Mouse (Mus musculus): ENCODE results near the gene Rpl6.
"Not testable (repeated sequence)": the region's sequence is repeated elsewhere in the genome, so short reads cannot be mapped to it uniquely, and the experiment has no call there.

Rpl6 gene

DNA sequence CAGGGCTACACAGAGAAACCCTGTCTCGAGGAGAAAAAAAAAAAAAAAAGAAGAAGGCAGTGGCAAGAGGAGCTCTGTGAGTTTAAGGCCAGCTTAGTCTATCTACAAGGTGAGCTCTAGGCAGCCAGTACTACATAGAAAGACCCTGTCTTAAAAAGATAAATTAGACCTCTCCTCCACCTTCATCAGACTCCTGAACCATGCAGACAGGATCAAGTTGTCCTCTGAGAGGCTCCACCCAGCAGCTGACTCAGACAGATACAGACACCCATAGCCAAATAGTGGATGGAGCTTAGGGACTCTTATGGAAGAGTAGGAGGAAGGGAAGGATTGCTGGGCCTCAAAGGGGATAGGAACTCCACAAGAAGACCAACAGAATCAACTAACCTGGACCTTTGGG is 10.1 kb upstream of the Rpl6 start:
- DNase-seq (ENCODE audit: extremely low spot score, low read depth, low spot score), result no peak

DNA sequence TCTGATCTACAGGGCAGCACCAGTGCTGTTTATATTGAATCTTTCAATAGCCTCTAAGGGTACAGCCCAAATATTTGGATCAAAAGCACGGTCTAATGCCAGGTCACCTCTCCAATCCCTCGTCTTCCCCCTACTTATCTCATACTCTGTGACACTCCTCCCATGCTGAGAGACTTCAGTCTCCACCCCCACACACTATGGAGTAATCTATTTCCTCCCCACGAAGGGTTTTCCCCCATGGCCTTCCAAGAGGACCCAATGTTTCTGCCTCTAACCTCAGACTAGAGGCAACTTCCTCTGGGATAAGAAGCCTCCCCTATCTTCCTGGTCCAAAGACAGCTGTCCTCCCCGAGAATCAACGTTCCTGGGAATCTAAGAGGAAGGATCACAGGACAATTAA is 7.5 kb upstream of the Rpl6 start:
- DNase-seq (ENCODE audit: extremely low spot score, low read depth, low spot score), result no peak

DNA sequence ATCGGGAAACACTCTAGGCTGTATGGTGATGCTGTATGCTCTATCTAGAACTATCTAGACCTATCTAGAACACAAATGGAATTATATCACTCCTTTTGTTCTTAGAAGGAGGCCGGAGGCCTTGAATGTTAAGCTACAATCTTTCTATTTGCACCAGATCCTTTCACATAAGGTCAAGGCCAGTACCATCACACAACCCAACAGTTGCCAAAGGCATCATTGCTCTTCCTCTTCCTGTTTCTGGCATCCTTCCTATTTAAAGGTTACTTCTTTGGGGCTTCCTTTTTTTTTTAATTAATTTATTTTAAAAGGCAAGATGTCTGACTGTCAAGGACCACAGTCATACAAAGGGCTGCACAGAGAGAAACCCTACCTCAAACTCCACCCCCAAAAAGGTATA is 6.9 kb upstream of the Rpl6 start:
- no peak for DNase-seq (ENCODE audit: extremely low spot score, low read depth, low spot score)

DNA sequence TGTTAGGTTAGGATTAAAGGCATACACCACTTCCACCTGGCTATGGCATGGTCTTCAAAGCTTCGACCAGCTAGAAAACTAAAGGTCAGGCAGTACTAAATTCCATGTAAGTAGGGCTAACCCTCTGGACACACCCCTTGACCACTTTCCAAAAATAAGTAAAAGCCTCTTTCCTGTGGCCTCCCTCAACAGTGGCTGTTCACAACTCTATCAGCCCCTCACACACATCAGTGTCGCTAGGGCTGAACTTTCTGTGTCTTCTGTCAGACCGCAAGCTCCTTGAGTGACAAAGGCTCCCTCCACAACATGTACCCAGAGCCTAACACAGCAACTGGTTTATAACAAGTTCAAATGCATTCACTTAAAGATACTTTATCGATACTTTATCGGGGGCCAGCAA is 5.9 kb upstream of the Rpl6 start:
- no peak for DNase-seq (ENCODE audit: extremely low spot score, low read depth, low spot score)

DNA sequence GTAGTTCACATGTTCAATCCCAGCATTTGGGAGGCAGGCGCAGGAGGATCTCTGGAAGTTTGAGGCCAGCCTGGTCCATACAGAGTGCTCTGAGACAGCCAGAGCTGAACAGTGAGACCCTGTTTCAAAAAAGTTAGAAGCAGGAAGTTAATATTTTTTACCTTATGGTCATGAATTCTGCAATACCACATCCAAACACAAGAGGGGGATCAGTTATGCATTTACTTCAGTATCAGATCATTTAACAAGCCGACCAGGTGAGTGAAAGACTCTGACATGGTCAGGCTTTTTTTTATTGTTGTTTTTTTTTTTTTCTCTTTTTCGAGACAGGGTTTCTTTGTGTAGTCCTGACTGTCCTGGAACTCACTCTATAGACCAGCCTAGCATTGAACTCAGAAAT is 2.5 kb upstream of the Rpl6 start:
- DNase-seq (ENCODE audit: extremely low spot score, low read depth, low spot score), result peak; percentile 78

DNA sequence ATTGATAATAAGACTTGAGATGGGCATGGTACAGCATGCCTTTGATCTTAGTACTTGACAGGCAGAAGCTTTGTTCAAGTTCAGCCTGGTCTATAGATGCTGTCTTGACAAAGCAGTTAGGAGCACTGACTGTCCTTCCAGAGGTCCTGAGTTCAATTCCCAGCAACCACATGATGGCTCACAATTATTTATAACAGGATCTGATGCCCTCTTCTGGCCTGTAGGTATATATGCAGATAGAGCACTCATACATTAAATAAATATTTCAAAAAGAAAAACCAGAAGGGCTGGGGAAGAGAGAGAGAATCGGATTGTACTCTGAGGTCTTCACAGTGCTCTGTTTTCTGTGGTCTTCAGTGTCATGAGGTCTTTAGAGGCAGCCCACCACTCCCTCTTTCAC is 1.8 kb upstream of the Rpl6 start:
- DNase-seq (ENCODE audit: extremely low spot score, low read depth, low spot score), result no peak

DNA sequence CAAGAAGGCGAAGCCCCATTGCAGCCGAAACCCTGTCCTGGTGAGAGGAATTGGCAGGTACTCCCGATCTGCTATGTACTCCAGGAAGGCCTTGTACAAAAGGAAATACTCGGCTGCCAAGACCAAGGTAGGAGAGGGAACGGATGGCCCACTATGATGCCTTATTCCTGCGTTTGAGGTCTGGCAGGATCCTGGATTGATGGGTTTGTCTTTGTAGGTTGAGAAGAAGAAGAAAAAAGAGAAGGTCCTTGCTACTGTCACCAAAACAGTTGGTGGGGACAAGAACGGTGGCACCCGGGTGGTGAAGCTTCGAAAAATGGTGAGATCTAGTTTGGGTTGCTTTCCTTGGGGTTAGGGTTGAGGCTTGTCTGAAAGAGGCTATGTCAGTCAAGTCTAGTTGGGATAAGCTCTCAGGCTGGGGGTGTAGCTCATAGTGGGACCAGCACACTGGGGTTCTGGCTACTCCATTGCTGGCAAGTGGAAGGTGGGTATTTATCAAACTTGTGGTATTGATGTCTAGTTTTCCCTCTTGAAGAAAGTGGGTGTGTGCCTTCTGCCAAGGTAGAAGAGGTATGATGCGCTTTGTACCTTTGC is 1.4 kb downstream of the Rpl6 start:
- not testable (repeated sequence) for DNase-seq (ENCODE audit: extremely low spot score, low read depth, low spot score)

DNA sequence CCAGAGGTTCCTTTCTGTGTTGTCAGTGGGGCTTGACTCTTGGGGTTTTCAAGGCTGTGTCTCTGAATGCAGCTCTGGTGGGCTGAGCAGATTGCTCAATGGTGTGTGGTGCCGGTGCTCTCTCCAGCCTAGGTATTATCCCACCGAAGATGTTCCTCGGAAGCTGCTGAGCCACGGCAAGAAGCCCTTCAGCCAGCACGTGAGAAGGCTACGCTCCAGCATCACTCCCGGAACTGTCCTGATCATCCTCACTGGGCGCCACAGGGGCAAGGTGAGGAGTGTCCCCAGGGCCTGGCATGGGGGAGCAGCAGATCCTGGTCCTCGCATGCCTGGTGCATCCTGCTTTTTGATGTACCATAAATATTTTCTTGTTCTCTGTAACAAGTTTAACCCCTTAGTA is 2.3 kb downstream of the Rpl6 start:
- DNase-seq (ENCODE audit: extremely low spot score, low read depth, low spot score), result no peak

DNA sequence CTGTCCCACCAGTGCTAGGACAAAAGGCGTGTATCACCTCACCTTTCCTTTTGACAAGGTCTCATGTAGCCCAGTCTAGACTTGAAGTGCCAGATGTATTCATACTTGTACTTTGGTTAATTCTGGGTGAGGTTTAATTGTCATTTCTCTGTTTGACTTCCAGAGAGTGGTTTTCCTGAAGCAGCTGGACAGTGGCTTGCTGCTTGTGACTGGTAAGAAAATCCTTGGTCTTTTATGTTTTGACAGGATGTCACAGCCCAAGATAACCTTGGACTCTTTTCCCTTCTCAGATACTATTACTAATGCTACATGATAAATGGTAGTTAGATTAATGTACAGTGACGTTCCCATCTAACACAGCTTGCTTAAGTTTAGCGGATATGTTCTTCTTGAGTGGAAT is 2.7 kb downstream of the Rpl6 start:
- no peak for DNase-seq (ENCODE audit: extremely low spot score, low read depth, low spot score)

DNA sequence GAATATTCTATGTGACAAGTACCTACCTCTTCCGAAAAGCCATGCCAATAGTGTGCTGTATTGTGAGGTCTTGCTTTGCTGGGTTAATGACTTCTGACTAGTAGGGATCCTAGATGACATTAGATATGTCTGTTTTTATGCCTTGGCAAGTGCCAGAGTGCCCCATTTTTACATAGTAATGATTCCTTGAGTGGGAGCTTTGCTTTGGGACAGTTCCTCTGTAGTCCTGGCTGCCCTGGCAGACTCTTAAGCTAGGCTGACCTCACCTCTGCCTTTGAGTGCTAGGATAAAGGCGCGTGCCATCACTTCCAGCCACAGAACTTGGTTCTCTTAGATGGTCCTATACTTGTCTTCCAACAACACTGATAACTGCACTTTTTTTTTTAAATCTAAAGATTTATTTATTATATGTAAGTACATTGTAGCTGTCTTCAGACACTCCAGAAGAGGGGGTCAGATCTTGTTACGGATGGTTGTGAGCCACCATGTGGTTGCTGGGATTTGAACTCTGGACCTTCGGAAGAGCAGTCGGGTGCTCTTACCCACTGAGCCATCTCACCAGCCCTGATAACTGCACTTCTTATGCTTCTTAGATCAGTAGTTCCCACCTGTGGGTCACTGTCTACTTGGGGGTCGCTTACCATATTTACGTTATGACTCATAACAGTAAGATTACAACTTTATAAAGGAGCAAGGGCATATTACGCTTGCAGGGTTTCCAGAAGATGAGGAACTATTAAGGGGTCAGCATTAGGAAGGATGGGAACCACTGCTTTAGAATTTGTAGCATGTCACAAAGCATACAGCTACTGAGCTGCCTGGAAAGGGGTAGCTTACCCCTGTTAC is 5.7 kb downstream of the Rpl6 start:
- no peak for DNase-seq (ENCODE audit: extremely low spot score, low read depth, low spot score)

DNA sequence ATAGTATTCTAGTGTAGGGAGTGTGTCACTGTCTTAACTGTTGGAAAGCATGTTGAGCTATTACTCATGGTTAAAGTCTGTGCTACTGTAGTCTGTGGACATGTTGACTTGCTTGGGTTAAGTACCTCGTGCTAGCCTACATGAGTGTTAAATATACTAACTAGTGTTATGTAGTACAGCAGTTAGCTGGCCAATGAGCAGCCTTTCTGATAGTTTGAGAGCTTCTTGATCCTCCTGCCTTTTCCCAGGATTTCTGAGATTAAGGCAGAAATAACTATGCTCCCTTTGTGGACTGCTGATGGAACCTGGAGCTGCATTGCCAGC is 6.3 kb downstream of the Rpl6 start:
- no peak for DNase-seq (ENCODE audit: extremely low spot score, low read depth, low spot score)

DNA sequence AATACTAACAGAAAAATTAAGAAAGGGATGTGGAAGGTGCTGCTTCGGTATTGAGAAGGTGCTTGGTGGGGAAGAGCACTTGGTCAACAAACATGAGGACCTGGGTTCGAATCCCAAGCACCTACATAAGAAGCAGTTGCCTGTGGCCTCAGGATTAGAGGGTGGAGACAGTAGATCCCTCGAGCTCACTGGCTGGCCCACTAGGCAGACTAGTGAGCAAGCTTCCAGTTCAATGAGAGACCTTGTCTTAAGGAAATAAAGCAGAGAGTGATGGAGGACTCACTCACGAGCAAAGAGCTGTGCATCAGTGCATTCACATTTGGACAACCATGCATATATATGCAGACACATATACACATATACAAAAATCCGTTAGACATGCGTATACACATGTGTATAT is 7.8 kb downstream of the Rpl6 start:
- DNase-seq (ENCODE audit: extremely low spot score, low read depth, low spot score), result no peak

DNA sequence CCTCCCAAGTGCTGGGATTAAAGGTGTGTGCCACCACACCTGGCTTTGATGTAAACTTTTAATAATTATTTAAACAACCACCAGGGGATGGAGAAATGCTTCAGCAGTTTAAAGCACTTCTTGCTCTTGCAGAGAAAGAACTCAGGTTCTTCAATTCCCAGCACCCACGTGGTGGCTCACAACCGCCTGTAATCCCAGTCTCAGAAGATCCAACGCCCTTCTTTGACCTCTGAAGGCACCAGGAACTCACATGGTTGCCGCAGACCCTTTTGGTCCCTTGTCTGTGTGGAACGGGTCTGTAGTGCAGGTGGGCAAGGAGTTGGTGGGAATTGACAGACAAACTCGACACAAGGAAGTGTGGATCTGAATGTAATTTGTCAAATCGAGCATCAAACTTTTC is 10.4 kb downstream of the Rpl6 start:
- DNase-seq (ENCODE audit: extremely low spot score, low read depth, low spot score), result no peak

DNA sequence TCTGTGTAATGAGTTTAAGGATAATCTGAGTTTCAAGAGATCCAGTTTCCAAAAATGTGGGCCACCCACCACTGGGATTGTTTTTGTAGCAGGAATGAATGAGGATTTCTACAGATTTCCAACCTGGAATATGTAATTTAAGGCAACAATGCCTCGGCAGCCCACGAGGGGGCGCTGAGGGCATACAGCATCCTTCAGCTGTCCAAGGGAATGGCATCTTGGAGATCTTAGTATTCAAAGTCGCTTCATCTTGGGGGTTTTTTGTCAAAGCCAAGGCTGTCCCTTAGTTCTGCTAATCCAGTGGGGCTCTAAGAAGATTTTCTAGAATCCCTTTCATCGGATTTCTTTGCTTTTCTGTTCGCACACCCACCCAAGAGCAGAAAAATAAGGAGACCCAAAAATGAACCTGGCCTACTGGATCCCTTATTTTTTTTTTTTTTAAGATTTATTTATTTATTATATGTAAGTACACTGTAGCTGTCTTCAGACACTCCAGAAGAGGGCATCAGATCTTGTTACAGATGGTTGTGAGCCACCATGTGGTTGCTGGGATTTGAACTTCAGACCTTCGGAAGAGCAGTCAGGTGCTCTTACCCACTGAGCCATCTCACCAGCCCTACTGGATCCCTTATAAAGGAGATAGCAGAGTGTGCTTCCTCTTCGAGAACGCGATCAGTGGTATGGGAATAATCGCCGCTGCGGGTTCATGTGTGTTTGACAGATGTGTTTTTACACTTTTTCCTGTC is 11.3 kb downstream of the Rpl6 start:
- peak; percentile 35 for DNase-seq (ENCODE audit: extremely low spot score, low read depth, low spot score)

DNA sequence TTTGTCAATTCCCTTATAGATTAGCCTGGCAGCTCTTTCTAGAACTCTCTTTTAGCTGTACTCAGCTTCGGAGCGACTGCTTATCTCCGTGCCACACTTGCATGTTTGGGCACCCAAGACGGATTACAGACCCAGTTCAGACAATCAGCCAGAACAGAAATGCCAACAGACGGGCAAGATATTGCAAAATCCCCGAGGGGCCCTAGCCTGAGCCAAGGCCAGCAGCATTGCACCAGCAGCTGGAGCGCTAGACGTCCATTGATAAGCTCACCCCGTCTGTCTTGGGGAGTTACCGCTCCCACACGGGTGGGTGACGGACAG is 11.8 kb downstream of the Rpl6 start:
- no peak for DNase-seq (ENCODE audit: extremely low spot score, low read depth, low spot score)

DNA sequence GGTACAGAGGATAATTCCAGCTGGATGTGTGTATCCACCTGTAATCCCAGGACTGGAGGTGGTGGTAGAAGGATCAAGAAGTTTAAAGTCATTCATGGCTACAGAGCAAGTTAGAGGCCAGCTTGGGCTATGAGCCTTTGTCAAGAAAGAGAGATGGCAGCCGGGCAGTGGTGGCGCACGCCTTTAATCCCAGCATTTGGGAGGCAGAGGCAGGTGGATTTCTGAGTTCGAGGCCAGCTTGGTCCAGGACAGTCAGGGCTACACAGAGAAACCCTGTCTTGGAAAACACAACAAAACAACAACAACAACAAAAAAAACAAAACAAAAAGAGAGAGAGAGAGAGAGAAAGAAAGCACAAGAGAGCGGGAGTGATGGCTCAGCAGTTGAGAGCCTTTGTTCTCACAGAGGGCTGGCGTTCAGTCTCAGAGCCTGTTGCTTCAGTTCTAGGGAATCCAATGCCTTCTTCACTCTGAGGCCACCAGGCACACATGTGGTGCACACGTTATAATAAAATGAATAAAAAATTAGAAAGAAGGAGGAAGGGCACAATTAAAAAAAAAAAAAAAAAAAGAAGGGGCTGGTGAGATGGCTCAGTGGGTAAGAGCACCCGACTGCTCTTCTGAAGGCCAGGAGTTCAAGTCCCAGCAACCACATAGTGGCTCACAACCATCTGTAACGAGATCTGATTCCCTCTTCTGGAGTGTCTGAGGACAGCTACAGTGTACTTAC is 12.5 kb downstream of the Rpl6 start:
- DNase-seq (ENCODE audit: extremely low spot score, low read depth, low spot score), result not testable (repeated sequence)

DNA sequence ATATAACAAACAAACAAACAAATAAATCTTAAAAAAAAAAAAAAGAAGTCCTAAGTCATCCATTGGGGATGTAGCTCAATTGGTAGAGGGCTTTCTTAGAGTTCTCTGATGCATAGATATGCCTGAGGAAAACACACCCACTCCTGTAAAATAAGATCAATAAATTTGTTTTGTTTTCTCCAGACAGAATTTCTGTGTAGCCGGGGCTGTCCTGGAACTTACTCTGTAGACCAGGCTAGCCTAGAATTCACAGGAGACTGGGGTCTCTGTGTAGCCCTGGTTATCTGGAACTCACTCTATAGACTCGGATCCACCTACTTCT is 13.0 kb downstream of the Rpl6 start:
- DNase-seq (ENCODE audit: extremely low spot score, low read depth, low spot score), result no peak

DNA sequence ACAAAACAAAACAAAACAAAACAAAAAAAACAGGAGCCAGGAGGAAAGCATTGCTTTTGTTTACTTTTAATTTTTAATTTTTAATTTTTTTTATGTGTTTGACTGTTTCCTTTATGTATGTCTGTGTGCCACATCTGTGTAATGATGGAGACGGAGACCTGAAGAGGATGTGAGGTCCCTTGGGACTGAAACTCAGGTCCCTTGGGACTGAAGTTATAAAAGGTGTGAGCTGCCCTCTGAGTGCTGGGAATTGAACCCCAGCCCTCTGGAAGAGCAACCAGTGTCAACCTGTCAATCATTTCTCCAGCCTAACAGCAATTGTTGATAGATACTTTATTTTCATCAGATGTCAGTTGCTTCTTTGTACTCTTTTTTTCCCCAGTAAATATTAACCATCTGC is 14.9 kb downstream of the Rpl6 start:
- DNase-seq (ENCODE audit: extremely low spot score, low read depth, low spot score), result no peak

DNA sequence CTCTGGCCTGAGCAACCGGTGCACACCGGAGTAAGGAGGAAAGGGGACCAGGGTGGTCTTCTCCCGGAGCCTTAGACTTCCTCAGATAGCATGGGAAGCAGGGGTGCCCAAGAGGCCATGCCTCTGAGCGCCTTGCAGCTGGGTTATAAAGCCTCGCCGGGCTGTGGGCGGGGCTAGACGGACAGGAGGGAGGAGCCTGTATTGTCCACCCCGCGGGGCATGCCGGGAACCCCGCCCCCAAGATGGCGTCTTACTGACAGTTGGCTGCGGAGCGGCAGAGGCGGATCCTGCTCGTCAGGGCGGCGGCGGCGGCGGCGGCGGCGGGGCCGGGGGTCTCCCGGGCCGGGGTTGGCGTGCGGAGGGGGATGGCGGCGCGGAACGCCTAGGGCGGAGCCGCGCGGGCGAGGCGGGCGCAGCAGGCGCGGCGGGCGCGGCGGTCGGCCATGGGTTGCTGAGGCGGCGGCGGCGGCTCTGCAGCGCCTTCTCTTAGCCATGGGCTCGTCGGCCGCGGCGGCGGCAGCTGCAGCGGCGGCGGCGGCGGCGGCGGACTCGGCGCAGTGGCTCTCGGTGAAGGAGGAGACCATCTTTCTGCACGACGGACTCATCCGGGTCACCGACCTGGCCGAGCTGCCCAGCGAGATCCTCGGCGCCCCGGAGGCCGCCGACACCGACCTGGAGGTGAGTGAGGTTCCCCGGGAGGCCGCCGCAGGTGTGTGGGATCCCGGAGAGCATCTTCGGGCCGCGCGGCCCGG is 15.9 kb downstream of the Rpl6 start, which contains the start of gene Hectd4:
TSS of gene Hectd4 (plus strand) at position 240 of the 752 bp plus-strand sequence.
- peak; percentile 62 for DNase-seq (ENCODE audit: extremely low spot score, low read depth, low spot score)

DNA sequence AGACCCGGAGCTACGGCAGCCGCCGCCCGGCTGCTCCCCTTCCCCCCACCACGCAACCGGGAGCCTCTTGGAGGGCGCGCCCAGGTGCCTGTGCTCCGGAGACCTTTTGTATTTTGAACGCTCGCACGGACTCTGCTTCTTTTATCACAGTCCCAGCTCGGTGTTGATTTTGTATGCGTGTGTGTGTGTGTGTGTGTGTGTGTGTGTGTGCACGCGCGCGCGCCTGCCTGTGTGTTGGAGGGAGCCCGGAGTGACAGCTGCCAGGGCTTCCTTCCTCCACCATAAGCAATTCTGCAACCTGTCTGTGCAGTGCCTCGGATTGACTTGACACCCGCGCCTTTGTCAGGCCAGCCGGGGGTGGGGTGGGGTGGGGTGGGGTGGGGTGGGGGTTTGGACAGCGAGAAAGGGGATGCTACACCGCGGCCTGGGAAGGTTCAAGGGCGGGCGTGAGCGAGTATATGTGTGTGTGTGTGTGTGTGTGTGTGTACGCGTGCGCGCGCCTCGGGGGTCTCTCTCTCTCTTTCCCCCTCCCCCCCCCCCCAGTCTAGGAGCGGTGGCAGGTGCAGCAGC is 16.5 kb downstream of the Rpl6 start:
- DNase-seq (ENCODE audit: extremely low spot score, low read depth, low spot score), result no peak

DNA sequence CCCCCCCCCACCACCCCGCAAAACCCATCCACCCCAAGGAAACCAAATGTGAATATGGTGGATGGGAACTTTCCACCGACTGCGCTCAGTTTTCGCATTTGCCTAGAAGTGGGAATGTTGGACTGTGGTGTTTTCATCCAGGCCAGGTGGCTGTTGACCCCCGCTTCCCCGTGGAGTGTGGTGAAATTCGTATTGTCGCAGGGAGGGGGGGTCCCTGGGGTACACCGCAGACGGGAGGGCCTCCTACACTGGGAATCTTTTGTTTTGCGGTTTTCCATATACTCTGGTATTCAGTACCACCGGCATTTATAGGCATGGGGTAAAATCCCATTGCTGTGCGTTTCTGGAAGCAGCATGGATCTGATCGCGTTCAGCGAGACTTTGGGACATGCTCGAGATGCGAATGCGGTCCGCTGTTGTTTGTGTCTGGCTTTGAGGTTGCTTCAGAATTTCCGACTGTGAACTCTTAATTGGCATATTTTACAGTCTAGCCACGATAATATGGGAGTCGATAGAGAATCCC is 17.1 kb downstream of the Rpl6 start:
- no peak for DNase-seq (ENCODE audit: extremely low spot score, low read depth, low spot score)
